Mouse (Mus musculus) neural tube, embryonic 12.5 days (tissue): ENCODE results near the gene Aff3. TPM values are rescaled to one million over a fixed set of nuclear protein-coding genes. Genes with fewer than 3 reads are reported as not detected.

Source experiments
- ATAC-seq: fragments of 200-750 bp; cut with Nextera tagmentation; 2 replicates; pipeline ENCODE4 v1.8.0; 2017; ENCODE audit warnings: low read depth, mild to moderate bottlenecking, moderate TSS enrichment, moderate library complexity; ENCODE audit not compliant: low FRiP score
- H3K27ac ChIP-seq: fragments of 300-500 bp; sonication (generic); 2 replicates; pipeline ENCODE4 v1.5.1; 2016
- H3K27me3 ChIP-seq: fragments of 300-500 bp; sonication (generic); replicated peaks from 2 replicates; pipeline ENCODE4 v1.6.1; 2016; ENCODE audit warnings: mild to moderate bottlenecking
- H3K36me3 ChIP-seq: fragments of 300-500 bp; sonication (generic); 2 replicates; pipeline ENCODE4 v1.6.1; 2016; ENCODE audit warnings: mild to moderate bottlenecking
- H3K4me1 ChIP-seq: fragments of 300-500 bp; sonication (generic); 2 replicates; pipeline ENCODE4 v1.6.1; 2016
- H3K4me2 ChIP-seq: fragments of 300-500 bp; sonication (generic); replicated peaks from 2 replicates; pipeline ENCODE4 v1.6.1; 2016; ENCODE audit warnings: mild to moderate bottlenecking
- H3K4me3 ChIP-seq: fragments of 300-500 bp; sonication (generic); 2 replicates; pipeline ENCODE4 v1.5.1; 2016
- H3K9ac ChIP-seq: fragments of 300-500 bp; sonication (generic); 2 replicates; pipeline ENCODE4 v1.6.1; 2016; ENCODE audit warnings: mild to moderate bottlenecking
- H3K9me3 ChIP-seq: fragments of 300-500 bp; sonication (generic); 2 replicates; pipeline ENCODE4 v1.6.1; 2016; ENCODE audit warnings: mild to moderate bottlenecking
- WGBS: fragments of 180-500 bp; shearing (Covaris S2); methylation state at CpG from one replicate; pipeline ENCODE4 v1.1.7; 2016; 5-methylcytosine and 5-hydroxymethylcytosine counted together
- polyA plus RNA-seq: library from polyadenylated mRNA; unstranded; fragments of >200 nt; fragmentation: Nextera tagmentation; extraction: Ambion mirVana; gene quantifications from 2 replicates; pipeline ENCODE4 v1.2.1, GENCODE M21; 2016

The Aff3 gene
- polyA plus RNA-seq, 1 experiment from 2014 or later: 37.7 TPM

DNA sequence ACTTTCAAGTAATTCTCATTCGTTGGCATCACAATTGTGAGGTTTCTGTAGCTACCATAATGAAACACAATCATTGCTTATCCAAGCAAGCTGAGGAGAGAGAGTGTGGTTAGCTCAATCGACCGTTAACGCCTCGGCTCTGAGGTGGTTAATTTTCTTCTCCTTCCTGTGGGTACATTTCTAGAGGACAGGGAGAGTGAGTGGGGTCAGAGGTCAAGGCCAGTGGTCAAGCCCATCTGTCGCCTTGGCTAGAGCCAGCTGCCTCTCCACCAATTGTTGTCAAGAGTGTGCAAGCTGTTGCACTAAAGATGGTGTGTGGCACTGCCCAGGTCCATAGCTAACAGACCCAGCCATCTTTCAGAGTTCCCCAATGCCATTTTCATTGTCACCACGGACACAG is 14.7 kb downstream of the Aff3 start:
- Histone ChIP-seq H3K36me3 (no peaks in the 10 kb centered on the region), H3K4me3 (no peak overlapping the region), H3K9me3 (no peaks in the 10 kb centered on the region), H3K4me1 (no peaks in the 10 kb centered on the region), H3K27me3 (no peaks in the 10 kb centered on the region), H3K27ac (no peak overlapping the region), H3K9ac (no peak overlapping the region), H3K4me2 (no peak overlapping the region)
- no peak for ATAC-seq
- 61% methylated on average over 7 of the region's 7 CpGs for WGBS

DNA sequence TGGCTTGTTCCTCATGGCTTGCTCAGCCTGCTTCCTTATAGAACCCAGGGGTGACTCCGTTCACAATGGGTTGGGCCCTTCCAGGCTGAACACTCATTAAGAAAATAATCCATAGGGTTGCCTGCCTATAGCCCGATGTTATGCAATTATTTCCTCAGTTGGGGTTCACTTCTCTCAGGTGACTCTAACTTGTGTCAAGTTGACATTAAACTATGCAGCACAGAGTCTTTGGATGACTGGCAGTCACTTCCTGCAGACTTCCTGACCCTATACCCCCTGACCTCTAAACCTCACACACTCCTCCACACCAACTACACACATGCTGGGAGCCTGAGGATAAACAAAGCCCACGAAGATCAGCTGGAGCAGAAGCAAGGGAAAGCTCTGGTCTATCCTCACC is 15.6 kb downstream of the Aff3 start:
- Histone ChIP-seq H3K4me3 (no peak overlapping the region), H3K36me3 (no peaks in the 10 kb centered on the region), H3K4me2 (no peak overlapping the region), H3K9me3 (no peaks in the 10 kb centered on the region), H3K4me1 (no peaks in the 10 kb centered on the region), H3K9ac (no peak overlapping the region), H3K27me3 (no peaks in the 10 kb centered on the region), H3K27ac (no peak overlapping the region)
- no peak for ATAC-seq
- 72% methylated on average over 3 of the region's 3 CpGs for WGBS

DNA sequence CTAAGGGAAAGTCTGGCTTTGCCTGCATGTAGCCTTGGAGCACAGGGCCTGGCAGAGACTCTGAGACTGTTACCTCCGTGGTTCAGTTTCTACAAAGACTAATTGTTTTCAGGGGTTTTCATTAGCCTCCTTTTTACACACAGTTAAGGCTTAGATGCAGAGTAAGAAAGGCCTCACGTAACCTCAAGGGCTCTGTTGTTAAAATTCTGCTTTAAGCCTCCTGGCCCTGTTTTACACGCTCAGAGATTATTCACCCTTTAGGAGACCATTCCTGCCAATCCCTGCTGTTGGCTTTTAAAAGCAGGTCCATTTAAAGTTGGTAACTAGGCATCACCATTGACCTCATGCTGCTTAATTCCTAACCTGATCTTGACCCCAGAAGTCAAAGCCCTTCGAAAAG is 22.5 kb downstream of the Aff3 start:
- no peak overlapping the region for H3K9ac ChIP-seq
- 10% methylated on average over 4 of the region's 4 CpGs for WGBS

DNA sequence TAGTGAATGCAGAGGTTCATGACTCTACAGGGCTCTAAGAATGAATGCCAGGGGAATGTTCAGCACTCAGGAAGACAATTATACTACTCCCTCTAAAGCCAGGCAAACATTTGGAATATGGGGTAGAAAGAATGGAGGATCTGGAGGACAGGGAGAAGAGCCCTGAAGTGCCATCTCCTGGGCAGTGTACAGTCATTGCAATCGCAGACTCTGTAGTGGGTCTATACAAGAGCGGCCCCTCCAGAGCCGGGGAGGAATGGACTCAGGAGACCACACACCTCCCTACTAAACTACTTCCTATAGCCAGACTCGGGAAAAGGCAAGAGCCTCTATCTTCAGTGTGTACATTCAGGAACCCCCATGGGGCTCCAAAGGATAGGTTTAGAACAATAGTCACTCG is 25.1 kb downstream of the Aff3 start:
- Histone ChIP-seq H3K9me3 (no peaks in the 10 kb centered on the region), H3K9ac (no peak overlapping the region), H3K36me3 (no peaks in the 10 kb centered on the region), H3K4me3 (no peak overlapping the region), H3K27ac (no peak overlapping the region), H3K4me1 (peaks cover 9% of the 10 kb centered on the region), H3K27me3 (no peaks in the 10 kb centered on the region), H3K4me2 (no peak overlapping the region)
- no peak for ATAC-seq
- WGBS: 66% methylated on average over 5 of the region's 5 CpGs

More for the DNA sequence above, 22.5 kb downstream of the Aff3 start:
- Histone ChIP-seq H3K27me3 (no peaks in the 10 kb centered on the region), H3K27ac (no peak overlapping the region), H3K4me1 (no peaks in the 10 kb centered on the region; the same call in 1 of the 2 replicates), H3K36me3 (no peaks in the 10 kb centered on the region), H3K4me3 (no peak overlapping the region), H3K4me2 (no peak overlapping the region), H3K9me3 (no peaks in the 10 kb centered on the region)
- no peak for ATAC-seq

DNA sequence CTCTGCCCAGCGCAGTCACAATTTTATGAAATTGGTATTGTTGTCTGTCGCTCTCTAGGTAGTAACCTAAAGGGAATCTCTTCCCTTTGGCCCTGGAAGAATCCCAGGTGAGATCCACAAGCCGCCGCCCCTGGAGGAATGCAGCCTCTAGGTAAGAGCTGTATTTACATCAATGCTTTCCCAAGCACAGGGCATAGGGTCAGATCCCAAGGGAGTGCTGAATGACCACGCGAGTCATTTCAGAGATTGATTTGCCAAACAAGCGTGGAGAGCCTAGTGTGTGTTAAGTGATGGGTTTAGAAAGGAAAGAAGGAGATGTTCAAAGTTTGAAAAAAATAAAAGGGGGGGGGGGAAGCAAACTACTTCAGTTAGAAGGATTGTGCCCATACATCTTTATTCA is 29.2 kb downstream of the Aff3 start:
- Histone ChIP-seq H3K4me2 (no peak overlapping the region), H3K9ac (no peak overlapping the region), H3K4me1 (peaks cover 21% of the 10 kb centered on the region), H3K4me3 (no peak overlapping the region), H3K9me3 (no peaks in the 10 kb centered on the region), H3K27me3 (no peaks in the 10 kb centered on the region), H3K27ac (no peak overlapping the region), H3K36me3 (no peaks in the 10 kb centered on the region)
- no peak for ATAC-seq
- 42% methylated on average over 7 of the region's 7 CpGs for WGBS

DNA sequence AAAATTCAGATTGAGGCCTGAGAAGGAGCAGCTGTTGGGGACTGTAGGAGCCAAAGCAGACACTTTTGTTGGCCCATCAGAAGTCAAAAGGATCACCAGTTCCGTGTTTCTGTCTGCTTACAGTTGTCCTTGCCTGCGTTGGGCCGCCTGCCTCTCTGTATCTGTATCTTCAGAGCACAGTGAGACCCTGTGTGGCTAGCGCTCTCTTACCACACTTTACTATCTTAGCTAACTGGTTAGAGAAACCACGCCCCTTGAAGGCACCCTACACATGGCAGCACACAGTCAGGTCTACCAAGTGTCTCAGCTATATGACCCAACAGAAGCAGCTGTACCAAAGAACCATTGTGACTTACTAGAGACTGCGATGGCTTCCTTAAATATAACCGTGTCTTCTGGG is 30.7 kb downstream of the Aff3 start:
- Histone ChIP-seq H3K36me3 (no peaks in the 10 kb centered on the region), H3K9ac (no peak overlapping the region), H3K9me3 (no peaks in the 10 kb centered on the region), H3K4me3 (no peak overlapping the region), H3K4me2 (no peak overlapping the region), H3K27ac (no peak overlapping the region), H3K4me1 (peaks cover 26% of the 10 kb centered on the region), H3K27me3 (no peaks in the 10 kb centered on the region)
- 90% methylated on average over 7 of the region's 7 CpGs for WGBS
- no peak for ATAC-seq

DNA sequence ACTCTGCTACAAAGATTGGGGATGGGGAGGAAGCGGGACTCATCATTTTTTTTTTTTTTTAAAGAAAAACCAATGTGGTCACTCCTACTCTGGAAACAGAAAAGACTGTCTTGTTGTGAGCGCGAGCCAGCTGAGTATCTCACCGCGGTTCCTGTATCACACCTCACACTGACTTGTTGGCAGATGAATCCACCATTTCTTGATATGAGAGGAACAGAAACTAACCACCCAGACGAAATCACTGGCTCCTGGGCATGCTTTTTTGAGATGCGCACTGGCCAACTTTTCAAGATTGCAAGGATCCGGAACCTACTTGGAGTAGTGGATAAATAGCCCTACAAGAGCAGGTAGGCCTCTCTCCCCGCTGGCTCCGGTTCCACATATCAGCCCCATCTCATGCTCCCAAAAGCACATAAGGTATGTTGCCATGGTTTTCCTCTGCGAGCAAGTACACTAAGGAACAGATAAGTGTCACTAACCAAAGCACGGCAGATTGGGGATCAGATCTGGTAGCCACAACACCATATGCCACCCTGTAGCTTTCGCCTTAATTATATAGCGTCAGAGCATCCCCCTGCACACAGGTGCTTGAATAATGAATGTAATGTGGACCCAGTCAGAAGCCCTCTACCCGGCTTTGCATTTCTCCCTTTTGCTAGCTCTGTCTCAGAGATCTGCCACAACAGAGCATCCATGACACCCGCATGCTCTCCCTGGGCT is 32.1 kb downstream of the Aff3 start:
- no peak overlapping the region for H3K4me2 ChIP-seq
- no peak overlapping the region for H3K27ac ChIP-seq
- H3K27me3 ChIP-seq: no peaks in the 10 kb centered on the region
- H3K36me3 ChIP-seq: no peaks in the 10 kb centered on the region
- 71% methylated on average over 16 of the region's 16 CpGs for WGBS
- no peak overlapping the region for H3K9ac ChIP-seq
- H3K9me3 ChIP-seq: no peaks in the 10 kb centered on the region
- peaks cover 38% of the 10 kb centered on the region for H3K4me1 ChIP-seq
- no peak for ATAC-seq
- no peak overlapping the region for H3K4me3 ChIP-seq

DNA sequence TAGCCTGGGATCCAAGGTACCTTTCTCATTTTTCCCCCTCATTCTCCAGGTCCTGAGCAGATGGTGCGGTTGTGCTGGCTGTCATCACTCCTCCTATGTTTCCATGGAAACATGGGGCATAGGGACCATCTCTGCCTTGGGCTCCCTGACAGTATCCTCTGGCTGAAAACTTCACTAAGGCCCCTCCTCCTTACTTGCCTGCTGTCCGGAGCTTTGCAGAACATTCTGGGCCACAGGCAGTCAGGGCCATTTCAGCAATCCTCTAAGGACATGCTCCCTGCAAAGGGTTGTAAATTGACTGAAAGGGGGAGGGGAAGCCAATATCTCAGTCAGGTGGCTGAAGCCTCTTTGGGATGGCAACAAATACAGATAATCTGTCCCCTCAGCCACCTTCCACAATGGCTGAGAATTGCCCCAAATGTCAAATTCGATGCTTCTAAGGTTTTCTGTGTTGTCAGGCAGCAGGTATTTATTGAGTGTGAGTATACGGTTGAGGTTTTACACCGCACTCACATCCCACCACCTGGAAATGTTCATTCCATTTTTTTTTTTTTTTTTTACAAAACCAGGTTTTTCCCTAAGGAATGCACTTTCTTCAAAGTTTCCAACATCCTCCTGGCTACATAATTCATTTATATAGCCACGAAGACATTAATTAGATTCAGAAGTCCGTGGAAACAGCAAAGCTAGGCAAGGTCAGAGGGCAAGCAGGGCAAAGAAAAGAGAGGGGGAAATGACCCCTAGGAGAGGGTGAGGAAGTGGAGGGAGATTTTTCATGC is 33.1 kb downstream of the Aff3 start:
- Histone ChIP-seq H3K4me1 (peaks cover 38% of the 10 kb centered on the region), H3K27ac (no peak overlapping the region), H3K9ac (no peak overlapping the region), H3K4me2 (no peak overlapping the region), H3K9me3 (no peaks in the 10 kb centered on the region), H3K27me3 (no peaks in the 10 kb centered on the region), H3K4me3 (no peak overlapping the region), H3K36me3 (no peaks in the 10 kb centered on the region)
- WGBS: 15% methylated on average over 7 of the region's 7 CpGs
- ATAC-seq: no peak

DNA sequence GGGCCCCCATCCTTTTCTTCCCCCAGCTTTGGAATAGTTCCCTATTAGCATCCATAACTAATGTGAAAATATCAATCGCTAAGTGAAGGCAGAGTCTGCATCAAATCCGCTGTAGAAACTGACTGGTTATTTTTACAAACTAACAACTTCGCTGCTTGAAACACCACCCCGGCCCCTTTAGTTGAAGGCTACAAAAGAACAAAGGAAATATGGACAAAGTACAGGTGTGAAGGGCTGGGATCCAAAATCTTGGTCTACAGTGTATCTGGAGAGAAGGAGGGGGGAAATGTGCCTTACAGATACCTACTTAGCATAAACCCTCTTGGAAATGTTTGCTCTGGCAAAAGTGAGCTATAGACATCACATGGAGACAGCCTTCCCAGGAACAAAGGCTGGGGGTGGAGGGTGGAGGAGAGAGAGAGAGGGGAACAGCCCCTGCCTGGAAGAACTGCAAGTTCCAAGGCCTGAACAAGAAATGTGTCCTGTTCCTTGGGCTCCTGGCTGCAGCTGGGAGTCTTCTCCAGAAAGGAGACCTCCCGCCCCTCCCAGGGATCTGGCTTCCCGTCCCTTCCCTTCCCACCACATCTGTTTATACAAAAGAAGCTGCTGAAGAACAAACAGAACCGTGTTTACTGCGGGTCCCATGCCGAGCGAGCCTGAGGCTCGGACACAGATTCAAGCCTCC is 35.7 kb downstream of the Aff3 start:
- Histone ChIP-seq H3K4me3 (no peak overlapping the region), H3K4me1 (peaks cover 37% of the 10 kb centered on the region)

DNA sequence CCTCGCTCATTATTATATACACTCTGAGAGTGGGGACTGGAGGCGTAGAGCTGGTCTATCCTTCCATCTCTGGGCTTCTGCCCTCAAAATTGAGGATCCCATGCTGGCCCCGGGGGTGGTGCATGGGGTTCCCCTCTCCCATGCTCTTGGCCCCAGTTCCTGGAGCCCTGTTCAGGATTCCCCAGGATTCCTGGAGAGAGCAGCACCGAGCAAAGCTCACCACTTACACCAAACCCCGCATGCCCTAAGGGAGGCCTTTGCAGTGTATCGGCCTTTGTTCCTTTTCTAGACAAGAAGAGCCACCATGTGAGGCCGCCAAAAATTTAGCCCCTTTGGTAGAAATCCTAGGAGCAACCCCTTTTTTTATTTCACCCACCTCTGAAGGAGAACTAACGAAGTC is 36.3 kb downstream of the Aff3 start:
- H3K36me3 ChIP-seq: no peaks in the 10 kb centered on the region
- H3K4me1 ChIP-seq: peaks cover 37% of the 10 kb centered on the region
- WGBS: 18% methylated on average over 8 of the region's 8 CpGs
- no peaks in the 10 kb centered on the region for H3K27me3 ChIP-seq
- H3K4me2 ChIP-seq: peak overlapping the region; percentile 88
- no peak overlapping the region for H3K9ac ChIP-seq
- 0 out of 2 replicates have a peak, but pooled peaks have one; percentile 13 for ATAC-seq
- H3K4me3 ChIP-seq: no peak overlapping the region
- H3K9me3 ChIP-seq: no peaks in the 10 kb centered on the region
- peak overlapping the region; percentile 11; the same call in 1 of the 2 replicates for H3K27ac ChIP-seq

More for the DNA sequence above, 35.7 kb downstream of the Aff3 start:
- Histone ChIP-seq H3K27me3 (no peaks in the 10 kb centered on the region), H3K4me2 (no peak overlapping the region), H3K9ac (no peak overlapping the region), H3K27ac (no peak overlapping the region), H3K36me3 (no peaks in the 10 kb centered on the region), H3K9me3 (no peaks in the 10 kb centered on the region)
- no peak for ATAC-seq
- WGBS: 19% methylated on average over 11 of the region's 11 CpGs

DNA sequence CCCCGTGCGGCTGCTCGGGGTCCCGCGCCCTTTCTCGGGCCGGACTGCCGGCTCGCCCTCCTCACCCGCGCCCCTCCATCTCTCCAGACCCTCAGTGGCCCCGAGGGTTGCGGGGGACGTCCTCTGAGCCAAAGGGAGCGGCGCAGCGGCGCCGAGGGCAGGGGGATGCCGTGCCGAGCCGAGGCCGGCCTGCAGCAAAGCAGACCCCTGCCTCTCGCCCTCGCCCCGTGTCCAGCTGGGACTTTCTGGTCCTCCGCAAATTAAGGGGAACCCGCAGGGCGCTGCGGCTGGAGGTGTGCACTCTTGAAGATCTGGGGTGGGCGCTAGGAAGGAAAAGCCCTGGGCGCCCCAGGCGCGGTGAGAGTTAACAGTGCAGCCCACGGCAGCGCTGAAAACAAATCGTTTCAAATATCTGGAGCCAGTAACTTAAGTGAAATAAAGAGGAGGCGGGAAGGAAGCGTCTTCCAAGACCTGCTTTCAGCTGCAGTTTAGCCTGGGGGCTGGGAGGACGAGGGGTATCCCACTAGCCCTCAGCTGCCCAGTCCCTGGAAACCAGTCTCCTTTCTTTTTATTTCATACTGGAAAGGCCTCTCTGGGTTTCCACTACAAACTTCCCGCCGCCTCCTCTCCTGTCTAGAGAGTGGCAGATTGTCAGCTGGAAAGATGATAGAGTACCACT is 36.9 kb downstream of the Aff3 start:
- Histone ChIP-seq H3K9me3 (no peaks in the 10 kb centered on the region), H3K4me3 (peak overlapping the region; percentile 87), H3K4me2 (peak overlapping the region; percentile 88), H3K36me3 (no peaks in the 10 kb centered on the region), H3K4me1 (peaks cover 41% of the 10 kb centered on the region), H3K27me3 (no peaks in the 10 kb centered on the region), H3K27ac (peak overlapping the region; percentile 92), H3K9ac (peak overlapping the region; percentile 90)
- peak; percentile 61 for ATAC-seq
- whole genome bisulfite sequencing: under 1% methylated on average over 39 of the region's 42 CpGs
